Comparison of ENCODE assay signal across 18 mouse cellular contexts in the genomic region with DNA sequence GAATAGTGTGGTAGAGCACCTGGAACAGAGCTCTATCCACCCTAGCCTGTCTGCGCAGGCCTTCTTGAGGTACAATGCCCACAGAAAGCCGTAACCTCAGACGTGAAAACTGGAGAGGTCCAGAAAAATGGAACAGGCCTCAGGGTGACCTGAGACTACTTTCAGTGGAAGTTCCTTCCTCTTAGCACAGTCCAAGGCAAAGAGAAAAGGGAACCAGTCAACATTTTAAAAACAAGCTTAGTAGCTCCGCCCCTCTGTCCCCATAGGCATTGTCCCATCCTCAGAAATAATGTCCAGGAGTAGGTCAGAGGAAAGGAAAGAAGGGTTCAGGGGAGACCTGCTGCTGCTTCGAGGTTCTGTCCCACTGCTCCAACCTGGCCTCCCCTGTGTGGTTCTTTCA.
DNase-seq lines count a peak whose midpoint lies in the region; ATAC-seq and TF ChIP-seq lines count a peak whose summit lies in the region.
"Had no signal": no experiment of that assay in that cellular context is flagged by ENCODE, and none has a peak within 500 bp of the region (broad histone marks: within the 10 kb centered on the region; RNA-seq: fewer than 3 reads in every experiment).

No protein-coding gene starts in this region.

- 78% methylated on average over 5 of the region's 5 CpGs for WGBS in heart, postnatal 0 days
- WGBS in lung, embryonic 16.5 days = 82% methylated on average over 5 of the region's 5 CpGs
- 85% methylated on average over 5 of the region's 5 CpGs for WGBS in intestine, postnatal 0 days
- WGBS in stomach, embryonic 15.5 days = 81% methylated on average over 5 of the region's 5 CpGs

- TF ChIP-seq EP300 in heart, postnatal 0 days (IDR thresholded peaks at IDR 0.05; ENCODE audit: low read depth) = no peak

- no peaks in the 10 kb centered on the region for H3K9me3 ChIP-seq in heart, postnatal 0 days (replicated peaks; ENCODE audit: control insufficient read depth, low read length)
- H3K9me3 ChIP-seq in lung, embryonic 16.5 days (ENCODE audit: control insufficient read depth, low read length) = no peaks in the 10 kb centered on the region
- no peaks in the 10 kb centered on the region for H3K9me3 ChIP-seq in intestine, postnatal 0 days (ENCODE audit: control insufficient read depth)
- H3K9me3 ChIP-seq in stomach, embryonic 15.5 days = no peaks in the 10 kb centered on the region
- H3K9me3 ChIP-seq: forebrain, embryonic 15.5 days; hindbrain, embryonic 12.5 days; liver, embryonic 13.5 days; midbrain, embryonic 12.5 days had no signal

- no peak for ATAC-seq in heart, postnatal 0 days (ENCODE audit: insufficient read depth, low read depth)
- no peak for ATAC-seq in lung, embryonic 16.5 days (ENCODE audit: low read depth)
- no peak for ATAC-seq in intestine, postnatal 0 days
- no peak for ATAC-seq in stomach, embryonic 15.5 days (ENCODE audit: insufficient read depth, low FRiP score, low read depth)
- no peak for ATAC-seq in erythroid progenitor cell, adult 5-6 weeks (replicated peaks; ENCODE audit: low FRiP score, poor library complexity, severe bottlenecking)
- ATAC-seq in inflammation-experienced regulatory T-cells, adult 6 months = no peak
- ATAC-seq: forebrain, embryonic 15.5 days; Patski had no signal

- no peak for DNase-seq in heart, postnatal 0 days (ENCODE audit: low spot score)
- no peak for DNase-seq in heart, postnatal 4 days
- DNase-seq in lung, postnatal 25 days (ENCODE audit: low spot score) = no peak
- DNase-seq: cerebellum, adult 18-20 months; liver, embryonic 13.5 days; right cerebral cortex, postnatal 14 days; thymus, postnatal 36 days had no signal

- TF ChIP-seq CTCF in heart, postnatal 0 days (IDR thresholded peaks at IDR 0.05; ENCODE audit: low read depth) = no peak
- no peak for TF ChIP-seq CTCF in intestine, postnatal 0 days (IDR thresholded peaks at IDR 0.05; ENCODE audit: low read depth)

- no peak overlapping the region for H3K4me2 ChIP-seq in heart, postnatal 0 days (ENCODE audit: low read depth, low read length)
- H3K4me2 ChIP-seq in lung, embryonic 16.5 days (ENCODE audit: low read depth, low read length) = no peak overlapping the region
- H3K4me2 ChIP-seq in intestine, postnatal 0 days (replicated peaks; ENCODE audit: low read depth) = no peak overlapping the region
- no peak overlapping the region for H3K4me2 ChIP-seq in stomach, embryonic 15.5 days
- H3K4me2 ChIP-seq: forebrain, embryonic 15.5 days; hindbrain, embryonic 12.5 days; liver, embryonic 13.5 days; midbrain, embryonic 12.5 days had no signal

- peak overlapping the region; percentile 14; the same call in 1 of the 2 replicates for H3K27ac ChIP-seq in heart, postnatal 0 days (ENCODE audit: low read depth)
- H3K27ac ChIP-seq in lung, embryonic 16.5 days (ENCODE audit: low read length) = peak overlapping the region; percentile 94
- H3K27ac ChIP-seq in intestine, postnatal 0 days (ENCODE audit: low read depth, low read length) = 0 out of 2 replicates have a peak overlapping the region, but pooled peaks have one; percentile 21
- H3K27ac ChIP-seq in stomach, embryonic 15.5 days = peak overlapping the region; percentile 44; the same call in 1 of the 2 replicates
- H3K27ac ChIP-seq: forebrain, embryonic 15.5 days; hindbrain, embryonic 12.5 days; layer of hippocampus, adult 2 months; liver, embryonic 13.5 days; midbrain, embryonic 12.5 days had no signal

- H3K4me1 ChIP-seq in heart, postnatal 0 days (ENCODE audit: control insufficient read depth, insufficient read depth) = peaks cover 5% of the 10 kb centered on the region; the same call in 1 of the 2 replicates
- H3K4me1 ChIP-seq in lung, embryonic 16.5 days (replicated peaks; ENCODE audit: control insufficient read depth, insufficient read depth, low read length) = peaks cover 38% of the 10 kb centered on the region
- peaks cover 8% of the 10 kb centered on the region; the same call in 1 of the 2 replicates for H3K4me1 ChIP-seq in intestine, postnatal 0 days (replicated peaks; ENCODE audit: control insufficient read depth, insufficient read depth, low read length)
- H3K4me1 ChIP-seq in stomach, embryonic 15.5 days = 0 out of 2 replicates have a peak, but pooled peaks cover 7% of the 10 kb centered on the region

- H3K36me3 ChIP-seq in heart, postnatal 0 days (replicated peaks; ENCODE audit: control insufficient read depth, insufficient read depth, low read length) = no peaks in the 10 kb centered on the region
- H3K36me3 ChIP-seq in lung, embryonic 16.5 days (ENCODE audit: control insufficient read depth, insufficient read depth, low read length) = no peaks in the 10 kb centered on the region
- H3K36me3 ChIP-seq in intestine, postnatal 0 days (ENCODE audit: control insufficient read depth, insufficient read depth) = no peaks in the 10 kb centered on the region
- no peaks in the 10 kb centered on the region for H3K36me3 ChIP-seq in stomach, embryonic 15.5 days
- H3K36me3 ChIP-seq: forebrain, embryonic 15.5 days; hindbrain, embryonic 12.5 days; liver, embryonic 13.5 days; midbrain, embryonic 12.5 days had no signal

- no peaks in the 10 kb centered on the region for H3K27me3 ChIP-seq in heart, postnatal 0 days (ENCODE audit: control insufficient read depth, insufficient read depth, low read length)
- H3K27me3 ChIP-seq in lung, embryonic 16.5 days (ENCODE audit: control insufficient read depth, insufficient read depth, low read depth, low read length) = no peaks in the 10 kb centered on the region
- H3K27me3 ChIP-seq in intestine, postnatal 0 days (replicated peaks; ENCODE audit: control insufficient read depth, insufficient read depth, low read length) = no peaks in the 10 kb centered on the region
- H3K27me3 ChIP-seq in stomach, embryonic 15.5 days (replicated peaks) = no peaks in the 10 kb centered on the region
- H3K27me3 ChIP-seq: CH12.LX; hindbrain, embryonic 12.5 days; midbrain, embryonic 12.5 days; Patski had no signal

- H3K9ac ChIP-seq in heart, postnatal 0 days (replicated peaks; ENCODE audit: low read depth, low read length) = no peak overlapping the region
- H3K9ac ChIP-seq in lung, embryonic 16.5 days (ENCODE audit: low read length) = no peak overlapping the region
- H3K9ac ChIP-seq in intestine, postnatal 0 days (ENCODE audit: low read depth, low read length) = no peak overlapping the region
- H3K9ac ChIP-seq in stomach, embryonic 15.5 days = no peak overlapping the region
- H3K9ac ChIP-seq: forebrain, embryonic 15.5 days; hindbrain, embryonic 12.5 days; liver, embryonic 13.5 days; midbrain, embryonic 12.5 days had no signal

- H3K4me3 ChIP-seq in heart, postnatal 0 days (ENCODE audit: low read depth, low read length) = no peak overlapping the region
- no peak overlapping the region for H3K4me3 ChIP-seq in lung, embryonic 16.5 days (ENCODE audit: low read length)
- H3K4me3 ChIP-seq in intestine, postnatal 0 days (ENCODE audit: low read depth, low read length) = no peak overlapping the region
- no peak overlapping the region for H3K4me3 ChIP-seq in stomach, embryonic 15.5 days (replicated peaks)
- H3K4me3 ChIP-seq: forebrain, embryonic 15.5 days; hindbrain, embryonic 12.5 days; layer of hippocampus, adult 2 months; liver, embryonic 13.5 days; midbrain, embryonic 12.5 days had no signal

Comparison
In these comparisons a context has a peak if more than half of its experiments do, and no peak if none do; other contexts are left out.
1. H3K27ac ChIP-seq: peak in every context shown above with its lines; median percentile 94 in lung, embryonic 16.5 days; 44 in stomach, embryonic 15.5 days; 21 in intestine, postnatal 0 days; 14 in heart, postnatal 0 days.